Mouse (Mus musculus) E14TG2a.4 (cell line): Measurements from ENCODE around the gene Abcg5.

Source experiments
- H3K27me3 ChIP-seq: 2 replicates; pipeline ENCODE4 v1.6.1; 2014; ENCODE audit warnings: low read length, control low read depth; ENCODE audit not compliant: insufficient read depth
- H3K36me3 ChIP-seq: 2 replicates; pipeline ENCODE4 v1.6.1; 2014; ENCODE audit warnings: low read length, control low read depth; ENCODE audit not compliant: insufficient read depth
- H3K4me1 ChIP-seq: replicated peaks from 2 replicates; pipeline ENCODE4 v1.6.1; 2014; ENCODE audit warnings: low read depth, low read length, control low read depth
- H3K4me3 ChIP-seq: replicated peaks from 2 replicates; pipeline ENCODE4 v1.5.1; 2014; ENCODE audit warnings: mild to moderate bottlenecking, low read length
- H3K9me3 ChIP-seq: 2 replicates; pipeline ENCODE4 v1.6.1; 2014; ENCODE audit warnings: low read length, control low read depth
- CTCF ChIP-seq: conservative IDR thresholded peaks from 2 replicates; pipeline ENCODE4 v1.5.1; 2014; ENCODE audit warnings: low read length
- NANOG ChIP-seq: IDR thresholded peaks from 2 replicates; pipeline ENCODE4 v1.6.1; 2014; ENCODE audit warnings: borderline replicate concordance, low read length, mixed read lengths
- POU5F1 ChIP-seq: IDR thresholded peaks from 2 replicates; pipeline ENCODE4 v1.6.1; 2014; ENCODE audit warnings: low read length, borderline replicate concordance

Gene Abcg5

GRCm38 (mm10) chr17:84620076-84620475 is 62.7 kb downstream of the Abcg5 start:
- TF ChIP-seq NANOG, result no peak
- no peak for TF ChIP-seq CTCF
- TF ChIP-seq POU5F1, result no peak
- Histone ChIP-seq H3K4me3 (no peak overlapping the region), H3K4me1 (peaks cover 16% of the 10 kb centered on the region)

GRCm38 (mm10) chr17:84619112-84619511 is 63.7 kb downstream of the Abcg5 start:
- Histone ChIP-seq H3K9me3 (no peaks in the 10 kb centered on the region), H3K4me3 (no peak overlapping the region), H3K27me3 (no peaks in the 10 kb centered on the region), H3K36me3 (no peaks in the 10 kb centered on the region), H3K4me1 (peaks cover 16% of the 10 kb centered on the region)
- TF ChIP-seq NANOG (no peak), CTCF (no peak), POU5F1 (no peak)

More at GRCm38 (mm10) chr17:84620076-84620475, 62.7 kb downstream of the Abcg5 start:
- Histone ChIP-seq H3K9me3 (no peaks in the 10 kb centered on the region), H3K36me3 (no peaks in the 10 kb centered on the region), H3K27me3 (no peaks in the 10 kb centered on the region)

GRCm38 (mm10) chr17:84617953-84618352 is 64.9 kb downstream of the Abcg5 start:
- Histone ChIP-seq H3K4me3 (no peak overlapping the region), H3K27me3 (no peaks in the 10 kb centered on the region), H3K9me3 (no peaks in the 10 kb centered on the region), H3K36me3 (no peaks in the 10 kb centered on the region), H3K4me1 (peaks cover 16% of the 10 kb centered on the region)
- no peak for TF ChIP-seq POU5F1

- H3K4me3 ChIP-seq, result no peak overlapping the region
- TF ChIP-seq POU5F1 (no peak), NANOG (no peak), CTCF (no peak)
Observed at GRCm38 (mm10) chr17:84616526-84617074, 66.2 kb downstream of the Abcg5 start.

GRCm38 (mm10) chr17:84615811-84616210 is 67.0 kb downstream of the Abcg5 start:
- no peaks in the 10 kb centered on the region for H3K9me3 ChIP-seq

More at GRCm38 (mm10) chr17:84616526-84617074, 66.2 kb downstream of the Abcg5 start:
- no peaks in the 10 kb centered on the region for H3K36me3 ChIP-seq
- H3K27me3 ChIP-seq, result no peaks in the 10 kb centered on the region
- H3K9me3 ChIP-seq, result no peaks in the 10 kb centered on the region
- peaks cover 16% of the 10 kb centered on the region for H3K4me1 ChIP-seq

DNA sequence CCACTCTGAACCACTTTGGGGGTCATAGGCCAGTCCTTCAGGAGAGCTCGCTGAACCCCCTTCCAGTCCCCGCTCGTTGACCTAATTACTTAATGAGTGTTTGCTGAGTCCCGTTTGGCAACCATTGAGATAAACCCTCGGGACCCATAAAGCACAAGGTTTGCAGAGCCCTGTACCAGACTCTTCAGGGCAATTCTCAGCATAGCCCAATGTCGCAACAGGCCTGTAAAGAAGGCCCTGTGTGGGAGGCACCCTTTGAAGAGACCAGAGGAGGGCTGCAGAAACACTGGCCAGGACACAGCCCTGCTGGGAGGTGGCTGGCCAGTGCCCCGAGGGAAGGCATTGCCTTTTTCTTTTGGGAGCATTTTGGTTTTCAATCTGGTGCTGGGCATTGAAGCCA is 70.8 kb downstream of the Abcg5 start:
- Histone ChIP-seq H3K36me3 (no peaks in the 10 kb centered on the region), H3K27me3 (no peaks in the 10 kb centered on the region), H3K9me3 (no peaks in the 10 kb centered on the region), H3K4me1 (peaks cover 7% of the 10 kb centered on the region), H3K4me3 (no peak overlapping the region)
- TF ChIP-seq CTCF (no peak), POU5F1 (no peak), NANOG (no peak)

More at GRCm38 (mm10) chr17:84615811-84616210, 67.0 kb downstream of the Abcg5 start:
- Histone ChIP-seq H3K27me3 (no peaks in the 10 kb centered on the region), H3K36me3 (no peaks in the 10 kb centered on the region), H3K4me3 (no peak overlapping the region), H3K4me1 (peaks cover 16% of the 10 kb centered on the region)
- TF ChIP-seq POU5F1 (no peak), NANOG (no peak), CTCF (no peak)

GRCm38 (mm10) chr17:84611500-84611899 is 71.3 kb downstream of the Abcg5 start:
- H3K36me3 ChIP-seq, result no peaks in the 10 kb centered on the region
- H3K27me3 ChIP-seq, result no peaks in the 10 kb centered on the region
- H3K4me3 ChIP-seq, result no peak overlapping the region
- no peaks in the 10 kb centered on the region for H3K9me3 ChIP-seq
- TF ChIP-seq POU5F1 (no peak), CTCF (no peak), NANOG (no peak)
- H3K4me1 ChIP-seq, result peaks cover 11% of the 10 kb centered on the region

GRCm38 (mm10) chr17:84608606-84609005 is 74.2 kb downstream of the Abcg5 start:
- Histone ChIP-seq H3K9me3 (no peaks in the 10 kb centered on the region), H3K27me3 (no peaks in the 10 kb centered on the region), H3K4me1 (peaks cover 11% of the 10 kb centered on the region), H3K4me3 (no peak overlapping the region), H3K36me3 (no peaks in the 10 kb centered on the region)
- TF ChIP-seq NANOG, result no peak
- no peak for TF ChIP-seq POU5F1
- TF ChIP-seq CTCF, result no peak
